Mouse (Mus musculus) spleen, postnatal 10 days (tissue): Measurements from ENCODE around the gene Sptbn4.

Source experiments
- DNase-seq, 2 experiments: peaks; one replicate each; pipeline ENCODE4 v3.0.0; 2021 to 2022; ENCODE audit warnings: low spot score in 2 of 2

Gene Sptbn4

GRCm38 (mm10) chr7:27354144-27354543, 93.3 kb downstream of the Sptbn4 start:
- DNase-seq: no peak

GRCm38 (mm10) chr7:27345444-27345843, 102.0 kb downstream of the Sptbn4 start:
- no peak for DNase-seq

DNA sequence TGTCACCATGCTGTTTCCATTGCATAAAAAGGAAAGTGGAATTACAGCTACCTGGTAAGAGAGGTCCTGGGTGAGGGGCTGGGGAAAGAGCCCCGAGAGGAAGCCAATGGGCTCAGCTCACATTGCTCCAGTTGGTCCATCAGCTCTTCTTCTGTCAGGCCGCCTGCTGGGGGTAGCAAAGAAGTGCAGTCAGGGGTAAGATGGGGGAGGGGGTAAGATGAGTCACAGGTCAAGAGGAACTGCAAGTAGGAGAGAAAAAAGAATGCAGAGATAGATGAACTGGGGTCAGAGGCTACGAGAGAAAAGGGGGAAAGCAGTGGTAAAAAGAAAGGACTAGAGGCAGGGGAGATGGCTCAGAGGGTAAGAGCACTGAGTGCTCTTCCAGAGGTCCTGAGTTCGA, 104.9 kb downstream of the Sptbn4 start:
- DNase-seq: no peak

DNA sequence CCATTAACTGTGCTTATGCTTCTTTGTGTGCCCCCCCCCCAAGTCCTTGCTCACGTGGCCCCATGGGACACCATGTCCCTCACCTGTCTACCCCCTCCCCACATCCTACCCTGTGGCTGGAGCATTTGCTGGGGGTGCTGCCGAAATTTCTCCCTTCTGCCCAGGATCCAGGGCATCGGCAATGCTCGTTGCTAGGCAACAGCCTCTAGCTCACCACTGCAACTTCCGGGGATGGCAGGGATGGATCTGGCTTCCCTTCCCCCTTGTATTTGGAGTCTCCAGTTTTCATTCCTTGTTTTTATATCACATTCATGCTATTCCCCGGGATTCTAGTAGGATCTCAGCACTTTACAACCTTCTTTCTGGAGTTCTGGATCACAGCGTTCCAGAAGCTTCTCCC, 108.0 kb downstream of the Sptbn4 start:
- DNase-seq: no peak

DNA sequence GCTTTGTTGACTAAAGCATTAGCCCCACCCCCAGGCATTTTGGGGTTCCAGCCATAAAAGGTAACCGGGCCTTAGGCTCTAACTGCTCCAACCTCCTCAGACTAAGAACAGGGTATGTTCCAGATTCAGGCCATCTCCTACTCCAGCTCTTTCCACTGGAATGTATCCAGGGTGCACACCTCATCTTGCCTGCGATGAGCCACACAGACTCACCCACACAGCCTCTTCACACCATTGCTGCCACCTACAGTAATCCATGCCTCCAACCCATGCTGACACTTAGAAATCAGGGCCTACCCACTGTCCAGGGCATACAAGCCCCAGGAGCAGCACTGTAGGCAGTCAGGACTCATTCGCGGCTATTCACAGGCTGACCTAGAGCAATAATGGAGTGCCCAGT, 108.4 kb downstream of the Sptbn4 start:
- no peak for DNase-seq

- no peak for DNase-seq
Observed at GRCm38 (mm10) chr7:27337175-27337853, 110.2 kb downstream of the Sptbn4 start, which contains the start of gene Ltbp4. TSS of gene Ltbp4 (minus strand) at chr7:27337692.

- DNase-seq: peak; percentile 81 to 88
Observed at GRCm38 (mm10) chr7:27335928-27336823, 111.3 kb downstream of the Sptbn4 start.

DNA sequence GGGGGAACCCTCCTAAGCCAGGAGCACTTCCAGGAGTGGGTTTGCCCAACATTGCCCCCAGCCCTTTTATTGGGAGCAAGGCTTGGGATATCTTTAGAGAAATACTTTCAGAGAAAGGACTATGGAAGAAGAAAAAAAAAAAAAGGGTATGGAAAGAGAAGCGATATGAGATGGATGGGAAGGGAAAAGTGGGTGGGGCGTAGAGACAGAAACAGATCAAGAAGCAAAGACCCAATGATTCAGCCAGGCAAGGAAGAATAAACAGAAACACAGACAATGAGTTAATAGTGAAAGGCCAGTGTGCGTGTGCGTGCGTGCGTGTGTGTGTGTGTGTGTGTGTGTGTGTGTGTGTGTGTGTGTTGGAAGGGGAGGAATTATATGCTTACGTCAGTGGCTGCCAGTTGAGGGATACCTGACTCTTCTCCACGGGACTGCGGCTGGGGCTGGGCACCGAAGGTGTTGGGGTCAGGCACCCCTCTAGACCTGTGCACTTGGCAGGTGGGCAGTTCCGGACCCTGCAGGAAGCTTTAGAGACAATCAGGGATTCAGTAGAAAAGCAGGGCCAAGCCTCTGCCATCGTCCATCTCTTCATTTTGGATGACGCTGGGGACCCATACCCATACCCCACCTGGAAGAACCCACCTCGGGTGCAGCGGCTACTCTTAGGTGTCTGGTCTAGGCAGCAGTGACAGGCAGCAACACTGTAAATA, 112.3 kb downstream of the Sptbn4 start:
- no peak for DNase-seq

DNA sequence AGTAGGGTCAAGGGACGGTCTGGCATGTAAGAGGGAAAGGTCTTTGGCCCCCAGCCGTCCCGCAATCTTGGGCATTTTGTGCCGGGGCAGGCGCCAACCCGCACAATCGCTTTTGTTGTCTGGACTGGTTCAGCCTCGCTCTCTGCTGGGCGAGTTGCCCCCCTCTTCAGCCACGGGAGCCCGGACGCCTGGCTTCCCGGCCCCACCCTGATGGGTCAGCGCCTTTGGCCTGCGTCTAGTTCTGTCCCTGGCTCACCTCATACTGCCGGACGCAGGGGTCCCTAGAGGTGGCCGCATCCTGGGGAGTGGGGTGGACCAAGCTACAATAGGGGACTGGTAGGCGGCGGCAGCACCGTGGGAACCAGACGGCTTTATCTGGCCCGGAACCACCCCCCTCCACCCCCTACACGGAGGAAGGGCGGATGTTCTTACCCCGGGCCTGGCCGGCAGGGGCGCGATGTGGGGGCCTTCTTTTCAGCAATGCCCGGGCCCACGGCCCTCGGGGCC, 113.0 kb downstream of the Sptbn4 start:
- peak in 1 of 2 experiments; percentile 61 for DNase-seq

DNA sequence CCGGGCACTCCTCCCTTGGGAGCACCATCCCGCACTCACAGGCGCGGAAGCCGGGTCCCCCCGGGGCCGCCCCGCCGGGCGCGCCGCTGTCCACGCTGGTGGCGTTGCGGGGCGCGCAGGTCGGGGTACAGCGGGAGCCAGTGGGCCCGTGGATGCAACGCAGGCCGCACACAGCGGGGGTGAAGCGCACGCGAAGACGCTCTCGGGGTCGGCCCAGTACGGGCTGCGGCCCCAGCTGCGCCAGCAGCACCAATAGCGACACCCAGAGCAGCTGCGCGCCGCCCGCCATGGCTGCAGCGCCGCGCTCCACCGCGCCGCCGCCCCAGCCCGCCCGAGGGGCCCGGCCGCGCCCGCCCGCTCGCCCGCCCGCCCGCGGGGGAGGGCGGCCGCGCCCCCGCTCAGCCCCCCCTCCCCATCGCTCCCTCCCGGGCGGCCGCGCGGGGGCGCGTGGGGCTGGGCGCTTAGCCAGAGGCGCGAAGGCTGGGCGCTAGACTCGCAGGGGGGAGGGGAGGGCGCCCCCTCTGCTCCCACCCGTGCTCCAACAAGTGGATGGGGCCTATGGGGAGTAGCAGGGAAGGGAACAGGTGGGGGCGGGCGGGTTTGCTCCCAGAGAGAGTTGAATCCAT, 114.1 kb downstream of the Sptbn4 start:
- no peak for DNase-seq

GRCm38 (mm10) chr7:27332353-27333199, 114.9 kb downstream of the Sptbn4 start:
- DNase-seq: peak; percentile 84 to 93

DNA sequence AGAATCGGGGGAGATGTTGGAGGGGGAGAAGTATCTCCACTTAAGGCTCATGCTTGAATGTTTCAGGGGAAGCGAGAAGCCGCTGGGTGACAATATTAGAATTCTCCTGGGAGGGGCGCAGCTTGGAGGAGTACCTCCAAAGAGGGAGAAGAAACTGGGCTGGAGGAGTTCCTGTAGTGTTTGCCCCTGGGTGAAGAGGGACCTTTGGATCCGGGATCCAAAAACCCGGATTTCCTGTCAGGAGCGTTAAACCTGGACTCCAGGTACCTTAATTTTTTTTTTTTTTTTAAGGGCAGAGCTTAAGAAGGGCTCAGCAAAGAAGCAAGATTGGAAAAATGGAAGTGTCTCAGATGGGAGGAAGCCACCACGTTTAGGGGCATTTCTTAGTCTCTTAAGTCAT, 115.6 kb downstream of the Sptbn4 start:
- DNase-seq: no peak

DNA sequence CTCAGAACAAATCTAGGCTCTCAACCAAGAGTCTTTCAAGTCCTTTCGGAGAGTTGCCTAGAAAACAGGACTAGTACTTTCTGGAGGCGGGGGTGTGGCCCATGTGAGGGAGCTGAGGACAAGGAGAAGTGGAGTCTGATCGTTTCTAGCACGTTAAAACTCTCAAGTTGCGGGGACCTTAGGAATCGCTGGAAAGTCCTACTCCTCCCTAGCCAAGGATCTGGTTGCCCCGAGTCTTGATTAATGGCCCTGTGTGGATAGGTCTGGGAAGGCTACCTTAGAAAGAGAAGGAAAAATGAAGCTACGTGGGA, 116.0 kb downstream of the Sptbn4 start:
- DNase-seq: no peak

DNA sequence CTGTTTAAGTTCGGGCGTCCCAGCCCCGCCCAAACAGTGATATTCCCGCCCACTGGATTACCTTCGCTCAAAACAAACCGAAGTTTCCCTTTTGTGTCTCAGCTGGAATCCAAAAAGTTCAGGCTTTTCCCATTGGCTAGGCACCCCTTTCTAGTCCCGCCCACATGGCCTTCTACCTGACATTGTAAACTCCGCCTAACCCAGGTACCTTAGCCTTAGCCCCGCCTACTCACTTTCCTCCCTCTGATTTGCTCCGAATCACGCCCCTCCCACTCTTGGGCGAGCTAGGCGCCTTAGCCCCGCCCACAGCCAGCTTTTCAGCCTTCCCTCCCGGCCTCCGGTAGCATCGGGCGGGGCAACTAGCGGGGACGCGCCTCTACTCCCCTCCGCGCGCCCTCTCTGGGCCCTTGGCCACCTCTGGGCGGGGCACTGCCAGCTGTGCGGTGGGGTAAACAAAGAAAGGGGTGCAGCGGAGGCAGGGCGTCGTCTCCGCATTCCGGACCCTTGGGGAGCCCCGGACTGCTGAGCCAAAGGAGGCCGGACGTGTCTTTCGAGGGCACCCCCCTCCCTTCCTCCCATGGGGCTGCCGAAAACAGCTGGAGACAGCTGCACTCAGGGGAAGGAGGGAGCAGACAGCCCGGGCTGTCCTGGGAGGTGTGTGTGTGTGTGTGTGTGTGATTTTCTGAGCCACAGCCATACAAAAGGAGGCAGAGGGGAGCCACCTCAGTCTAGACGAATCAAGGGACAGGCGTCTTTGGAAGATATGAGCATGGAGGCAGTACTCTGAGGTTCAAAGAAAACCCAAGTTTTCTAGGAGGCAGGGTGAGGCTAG, 116.6 kb downstream of the Sptbn4 start:
- peak; percentile 68 to 90 for DNase-seq

GRCm38 (mm10) chr7:27329981-27330380, 117.5 kb downstream of the Sptbn4 start:
- DNase-seq: no peak

- peak; percentile 77 to 93 for DNase-seq
Observed at GRCm38 (mm10) chr7:27329326-27329947, 118.0 kb downstream of the Sptbn4 start.

DNA sequence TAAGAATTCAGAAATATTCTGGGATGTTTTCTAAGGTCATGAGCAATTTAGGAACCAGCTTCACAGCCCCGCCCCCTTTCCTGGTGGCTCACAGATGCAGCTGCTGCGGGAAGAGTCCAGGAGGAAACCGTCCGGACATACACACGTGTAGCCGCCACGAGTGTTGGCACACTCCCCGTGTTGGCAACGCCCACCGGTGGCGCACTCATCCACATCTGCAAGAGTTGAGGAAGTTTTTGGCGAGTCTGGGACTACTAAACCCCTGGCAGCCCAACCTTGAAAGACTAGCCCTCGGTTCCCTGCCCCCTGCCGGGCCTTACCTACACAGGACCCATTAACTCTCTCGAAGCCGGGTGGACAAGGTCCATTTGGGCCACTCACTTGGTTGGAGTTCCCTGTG, 118.8 kb downstream of the Sptbn4 start:
- DNase-seq: no peak

GRCm38 (mm10) chr7:27328161-27328560, 119.3 kb downstream of the Sptbn4 start:
- no peak for DNase-seq

DNA sequence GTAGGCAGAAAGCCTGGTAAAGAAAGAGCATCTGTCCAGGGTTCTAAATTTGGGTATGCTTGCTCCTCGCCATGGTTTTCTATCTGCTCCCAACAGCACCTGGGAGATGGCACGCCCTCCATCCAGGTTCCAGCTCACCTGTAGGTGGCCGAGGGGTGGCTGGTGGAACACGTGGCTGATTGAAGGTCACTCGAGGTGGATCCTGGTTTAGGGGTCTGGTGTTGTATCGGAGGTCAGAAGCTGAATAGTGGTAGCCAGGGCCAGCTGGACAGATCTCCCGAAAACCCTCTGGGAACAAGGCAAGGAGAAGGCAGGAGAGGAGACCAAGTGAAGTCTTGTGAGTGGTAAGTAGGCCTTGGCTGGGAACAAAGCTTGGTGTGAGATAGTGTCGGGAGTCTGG, 120.0 kb downstream of the Sptbn4 start:
- no peak for DNase-seq
